Comparison of ENCODE assay signal across 20 mouse cellular contexts in genomic region chr11:34158916-34159315, GRCm38 (mm10). TPM values are rescaled to one million over a fixed set of nuclear protein-coding genes. Genes with fewer than 3 reads are reported as not detected.
DNase-seq lines count a peak whose midpoint lies in the region; ATAC-seq lines count a peak whose summit lies in the region.
"Had no signal": no experiment of that assay in that cellular context is flagged by ENCODE, and none has a peak within 500 bp of the region (broad histone marks: within the 10 kb centered on the region; RNA-seq: fewer than 3 reads in every experiment).

No protein-coding gene starts in this region.

- no peaks in the 10 kb centered on the region for H3K36me3 ChIP-seq in kidney, embryonic 16.5 days (ENCODE audit: insufficient read depth, low read length)
- H3K36me3 ChIP-seq in forebrain, embryonic 12.5 days (replicated peaks) = no peaks in the 10 kb centered on the region
- H3K36me3 ChIP-seq: embryonic facial prominence, embryonic 15.5 days; forebrain, embryonic 10.5 days; forebrain, embryonic 15.5 days; heart, embryonic 12.5 days; hindbrain, embryonic 10.5 days had no signal

- H3K27ac ChIP-seq in kidney, embryonic 16.5 days (ENCODE audit: low read length) = no peak overlapping the region
- no peak overlapping the region for H3K27ac ChIP-seq in forebrain, embryonic 12.5 days
- H3K27ac ChIP-seq: embryonic facial prominence, embryonic 15.5 days; forebrain, embryonic 10.5 days; forebrain, embryonic 15.5 days; hindbrain, embryonic 10.5 days; hindbrain, embryonic 14.5 days had no signal

- ATAC-seq in kidney, embryonic 16.5 days (ENCODE audit: low FRiP score, low TSS enrichment) = peak; percentile 79
- no peak for ATAC-seq in forebrain, embryonic 12.5 days (ENCODE audit: low FRiP score)
- ATAC-seq: forebrain, embryonic 15.5 days had no signal

- peak; percentile 11 for DNase-seq in urinary bladder, postnatal 14 days (ENCODE audit: low spot score)
- DNase-seq in urinary bladder, adult 18-20 months (ENCODE audit: low spot score in 2 of 2) = no peak
- DNase-seq in kidney, postnatal 25 days = peak; percentile 24 to 75
- DNase-seq in embryo, embryonic 9.5 days (ENCODE audit: extremely low spot score) = no peak
- DNase-seq in right cerebral cortex, adult 18-20 months = no peak
- DNase-seq: adrenal gland, adult 2 months; adrenal gland, postnatal 25 days; cerebellum, adult 18-20 months; cerebellum, postnatal 10 days; gastrocnemius, postnatal 14 days had no signal

- no peaks in the 10 kb centered on the region for H3K27me3 ChIP-seq in kidney, embryonic 16.5 days (ENCODE audit: insufficient read depth, low read length)
- H3K27me3 ChIP-seq in forebrain, embryonic 12.5 days = no peaks in the 10 kb centered on the region
- H3K27me3 ChIP-seq: embryonic facial prominence, embryonic 15.5 days; forebrain, embryonic 15.5 days had no signal

- peaks cover 7% of the 10 kb centered on the region for H3K9me3 ChIP-seq in kidney, embryonic 16.5 days (ENCODE audit: low read length)
- H3K9me3 ChIP-seq in forebrain, embryonic 12.5 days = 0 out of 2 replicates have a peak, but pooled peaks cover 8% of the 10 kb centered on the region
- H3K9me3 ChIP-seq: embryonic facial prominence, embryonic 15.5 days; forebrain, embryonic 15.5 days had no signal

- 67% methylated on average over 9 of the region's 9 CpGs for WGBS in kidney, embryonic 16.5 days
- 74% methylated on average over 9 of the region's 9 CpGs for WGBS in forebrain, embryonic 12.5 days

- no peak overlapping the region for H3K4me3 ChIP-seq in kidney, embryonic 16.5 days (ENCODE audit: low read length)
- H3K4me3 ChIP-seq in forebrain, embryonic 12.5 days (replicated peaks) = no peak overlapping the region
- H3K4me3 ChIP-seq: embryonic facial prominence, embryonic 15.5 days; erythroblast, embryonic 14.5 days; forebrain, embryonic 10.5 days; forebrain, embryonic 15.5 days; heart, embryonic 12.5 days; hindbrain, embryonic 10.5 days had no signal

- no peak overlapping the region for H3K9ac ChIP-seq in kidney, embryonic 16.5 days (replicated peaks; ENCODE audit: low read length)
- H3K9ac ChIP-seq in forebrain, embryonic 12.5 days = no peak overlapping the region
- H3K9ac ChIP-seq: embryonic facial prominence, embryonic 15.5 days; forebrain, embryonic 15.5 days; heart, embryonic 12.5 days; hindbrain, embryonic 14.5 days had no signal

- H3K4me1 ChIP-seq in kidney, embryonic 16.5 days (ENCODE audit: insufficient read depth, low read length) = no peaks in the 10 kb centered on the region
- H3K4me1 ChIP-seq in forebrain, embryonic 12.5 days = no peaks in the 10 kb centered on the region
- H3K4me1 ChIP-seq: embryonic facial prominence, embryonic 15.5 days; forebrain, embryonic 10.5 days; forebrain, embryonic 15.5 days; heart, embryonic 12.5 days; hindbrain, embryonic 10.5 days had no signal

- H3K4me2 ChIP-seq in kidney, embryonic 16.5 days (replicated peaks; ENCODE audit: low read depth, low read length) = no peak overlapping the region
- H3K4me2 ChIP-seq in forebrain, embryonic 12.5 days = no peak overlapping the region
- H3K4me2 ChIP-seq: embryonic facial prominence, embryonic 15.5 days; forebrain, embryonic 15.5 days; heart, embryonic 12.5 days; hindbrain, embryonic 14.5 days had no signal

RNA-seq across cellular contexts. Expression of gene Foxi1, which starts 49.0 kb away (rescaled TPM):
- 25.2 and 28.2 TPM in 2 replicates for polyA plus RNA-seq in kidney, embryonic 16.5 days (2015; fragmentation: Nextera tagmentation; extraction: Ambion mirVana)
- polyA plus RNA-seq in forebrain, embryonic 12.5 days (2016; fragmentation: Nextera tagmentation; extraction: Ambion mirVana) = not detected in 2 replicates
- polyA plus RNA-seq: adrenal gland, adult 2 months; embryonic facial prominence, embryonic 11.5 days; forebrain, embryonic 10.5 days; forebrain, embryonic 15.5 days; heart, embryonic 12.5 days; hindbrain, embryonic 10.5 days; hindbrain, embryonic 14.5 days had no signal

Comparison
In these comparisons a context has a peak if more than half of its experiments do, and no peak if none do; other contexts are left out.
1. DNase-seq: peak in urinary bladder, postnatal 14 days (single experiment) and kidney, postnatal 25 days (2 of 2); none in urinary bladder, adult 18-20 months (0 of 2), embryo, embryonic 9.5 days (single experiment) and right cerebral cortex, adult 18-20 months (single experiment).
2. RNA of gene Foxi1, which starts 49.0 kb away (polyA plus RNA-seq): 25.2 to 28.2 TPM in kidney, embryonic 16.5 days; not detected in forebrain, embryonic 12.5 days; every median in the first group is over 10 times any median in the second.